Mouse (Mus musculus) neural tube, embryonic 15.5 days (tissue): Measurements from ENCODE around the gene Lrrc32. TPM values are rescaled to one million over a fixed set of nuclear protein-coding genes. Genes with fewer than 3 reads are reported as not detected.

ENCODE experiments used
- ATAC-seq: fragments of 200-750 bp; cut with Nextera tagmentation; 2 replicates; pipeline ENCODE4 v1.8.0; 2017; ENCODE audit warnings: mild to moderate bottlenecking, moderate TSS enrichment, moderate library complexity; ENCODE audit not compliant: low FRiP score
- H3K27ac ChIP-seq: fragments of 300-500 bp; sonication (generic); replicated peaks from 2 replicates; pipeline ENCODE4 v1.5.1; 2015; ENCODE audit warnings: mild to moderate bottlenecking, inconsistent platforms
- H3K27me3 ChIP-seq: fragments of 300-500 bp; sonication (generic); replicated peaks from 2 replicates; pipeline ENCODE4 v1.6.1; 2015; ENCODE audit warnings: inconsistent platforms
- H3K36me3 ChIP-seq: fragments of 300-500 bp; sonication (generic); 2 replicates; pipeline ENCODE4 v1.6.1; 2015; ENCODE audit warnings: inconsistent platforms
- H3K4me1 ChIP-seq: fragments of 300-500 bp; sonication (generic); 2 replicates; pipeline ENCODE4 v1.6.1; 2015; ENCODE audit warnings: inconsistent platforms
- H3K4me2 ChIP-seq: fragments of 300-500 bp; sonication (generic); 2 replicates; pipeline ENCODE4 v1.6.1; 2015; ENCODE audit warnings: inconsistent platforms, mild to moderate bottlenecking, moderate library complexity
- H3K4me3 ChIP-seq: fragments of 300-500 bp; sonication (generic); replicated peaks from 2 replicates; pipeline ENCODE4 v1.5.1; 2015; ENCODE audit warnings: mild to moderate bottlenecking, inconsistent platforms
- H3K9ac ChIP-seq: fragments of 300-500 bp; sonication (generic); replicated peaks from 2 replicates; pipeline ENCODE4 v1.6.1; 2015; ENCODE audit warnings: mild to moderate bottlenecking, inconsistent platforms
- H3K9me3 ChIP-seq: fragments of 300-500 bp; sonication (generic); replicated peaks from 2 replicates; pipeline ENCODE4 v1.6.1; 2016; ENCODE audit warnings: inconsistent platforms
- WGBS: fragments of 180-500 bp; shearing (Covaris S2); methylation state at CpG from one replicate; pipeline ENCODE4 v1.1.7; 2015; ENCODE audit warnings: mixed read lengths; 5-methylcytosine and 5-hydroxymethylcytosine counted together
- polyA plus RNA-seq: library from polyadenylated mRNA; unstranded; fragments of >200 nt; fragmentation: Nextera tagmentation; extraction: Ambion mirVana; gene quantifications from 2 replicates; pipeline ENCODE4 v1.2.1, GENCODE M21; 2015

The Lrrc32 gene
- polyA plus RNA-seq, 1 experiment from 2014 or later: 3.1 TPM

DNA sequence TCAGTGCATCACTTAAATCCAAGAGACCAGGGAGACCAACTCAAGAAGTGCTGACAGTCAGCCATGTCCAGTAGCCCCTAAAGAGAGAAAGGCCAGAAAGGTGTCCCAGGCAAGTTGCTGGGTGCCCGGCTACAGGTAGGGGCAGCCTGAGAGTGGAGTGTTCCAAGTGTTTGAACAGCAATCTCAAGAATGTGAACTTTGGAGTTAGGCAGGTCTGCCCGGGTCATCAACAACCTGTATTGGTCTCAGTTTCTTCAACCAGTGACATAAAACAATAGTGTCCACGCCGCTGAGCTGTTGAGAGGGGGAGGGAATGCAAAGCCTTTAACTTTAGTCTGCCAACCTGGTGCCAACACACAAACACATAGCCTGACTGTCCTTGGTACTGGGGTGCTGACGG is 52.5 kb downstream of the Lrrc32 start:
- no peak overlapping the region for H3K9ac ChIP-seq
- no peaks in the 10 kb centered on the region for H3K9me3 ChIP-seq
- ATAC-seq: no peak
- no peaks in the 10 kb centered on the region for H3K27me3 ChIP-seq
- H3K27ac ChIP-seq: no peak overlapping the region
- no peaks in the 10 kb centered on the region for H3K36me3 ChIP-seq
- H3K4me1 ChIP-seq: peaks cover 11% of the 10 kb centered on the region
- no peak overlapping the region for H3K4me2 ChIP-seq
- H3K4me3 ChIP-seq: no peak overlapping the region
- 92% methylated on average over 5 of the region's 5 CpGs for WGBS

DNA sequence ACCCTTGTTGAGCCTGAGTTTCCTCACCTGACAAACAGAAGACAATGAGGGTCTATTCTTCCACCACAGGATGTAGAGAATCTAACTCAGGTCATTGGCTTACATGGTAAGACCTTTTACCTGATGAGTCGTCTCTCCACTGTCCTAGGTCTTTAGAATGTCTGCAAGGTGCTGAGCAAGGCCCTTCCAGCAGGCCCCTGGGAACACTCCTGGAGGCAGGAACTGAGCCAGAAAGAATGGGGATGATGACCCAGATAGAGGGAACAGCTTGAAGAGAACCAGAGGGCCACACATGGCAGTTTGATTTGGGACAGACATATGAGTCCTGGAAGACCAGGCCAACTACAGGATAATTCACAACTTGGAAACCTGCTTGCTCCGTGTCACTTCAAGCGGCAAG is 53.2 kb downstream of the Lrrc32 start:
- H3K4me2 ChIP-seq: no peak overlapping the region
- no peaks in the 10 kb centered on the region for H3K27me3 ChIP-seq
- H3K9me3 ChIP-seq: no peaks in the 10 kb centered on the region
- ATAC-seq: no peak
- no peak overlapping the region for H3K9ac ChIP-seq
- H3K36me3 ChIP-seq: no peaks in the 10 kb centered on the region
- H3K4me3 ChIP-seq: no peak overlapping the region
- H3K4me1 ChIP-seq: peaks cover 11% of the 10 kb centered on the region
- H3K27ac ChIP-seq: no peak overlapping the region
- 93% methylated on average over 3 of the region's 3 CpGs for WGBS

- Histone ChIP-seq H3K4me3 (no peak overlapping the region), H3K4me2 (no peak overlapping the region), H3K9ac (no peak overlapping the region), H3K9me3 (no peaks in the 10 kb centered on the region), H3K4me1 (peaks cover 9% of the 10 kb centered on the region), H3K27me3 (no peaks in the 10 kb centered on the region), H3K27ac (no peak overlapping the region), H3K36me3 (no peaks in the 10 kb centered on the region)
- WGBS: 62% methylated on average over 6 of the region's 6 CpGs
- no peak for ATAC-seq
Observed at GRCm38 (mm10) chr7:98542731-98543142, 53.7 kb downstream of the Lrrc32 start.

DNA sequence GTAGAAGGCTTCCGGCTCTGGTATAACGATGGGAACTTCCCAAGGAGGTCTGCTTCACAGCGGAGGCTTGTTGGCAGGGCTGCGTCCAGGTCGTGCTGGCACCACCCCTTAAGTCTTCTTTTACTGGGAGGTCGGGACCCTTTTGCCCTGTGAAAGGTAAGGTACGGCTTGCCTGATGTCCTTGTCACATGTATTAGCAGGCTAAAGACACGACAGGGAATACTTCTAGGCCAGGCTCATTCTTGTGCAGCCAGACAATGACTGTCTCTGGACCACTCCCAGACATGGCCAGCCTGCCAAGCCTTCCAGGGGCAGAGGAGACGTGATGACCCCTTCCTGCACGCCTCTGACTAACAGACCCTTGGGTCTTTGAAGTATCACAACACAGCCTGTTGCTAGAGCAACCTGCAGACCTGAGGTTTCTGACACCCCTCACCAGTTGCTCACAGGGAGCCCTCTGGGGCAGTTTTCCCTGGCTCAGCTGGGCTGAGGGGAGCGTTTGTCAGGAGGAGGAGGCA is 54.8 kb downstream of the Lrrc32 start:
- Histone ChIP-seq H3K27ac (no peak overlapping the region), H3K4me1 (peaks cover 4% of the 10 kb centered on the region), H3K9me3 (no peaks in the 10 kb centered on the region), H3K36me3 (no peaks in the 10 kb centered on the region), H3K4me2 (no peak overlapping the region), H3K4me3 (no peak overlapping the region), H3K27me3 (no peaks in the 10 kb centered on the region), H3K9ac (no peak overlapping the region)
- ATAC-seq: 0 out of 2 replicates have a peak, but pooled peaks have one; percentile 35
- 56% methylated on average over 11 of the region's 11 CpGs for WGBS

GRCm38 (mm10) chr7:98544556-98544955 is 55.5 kb downstream of the Lrrc32 start:
- Histone ChIP-seq H3K36me3 (no peaks in the 10 kb centered on the region), H3K27ac (no peak overlapping the region), H3K9ac (no peak overlapping the region), H3K4me3 (no peak overlapping the region), H3K9me3 (no peaks in the 10 kb centered on the region), H3K4me2 (no peak overlapping the region), H3K27me3 (no peaks in the 10 kb centered on the region), H3K4me1 (peaks cover 4% of the 10 kb centered on the region)
- ATAC-seq: no peak
- WGBS: 69% methylated on average over 3 of the region's 3 CpGs

- Histone ChIP-seq H3K27me3 (no peaks in the 10 kb centered on the region), H3K27ac (no peak overlapping the region), H3K4me3 (no peak overlapping the region), H3K4me2 (no peak overlapping the region), H3K9me3 (no peaks in the 10 kb centered on the region), H3K36me3 (no peaks in the 10 kb centered on the region), H3K9ac (no peak overlapping the region), H3K4me1 (peaks cover 6% of the 10 kb centered on the region)
- 48% methylated on average over 3 of the region's 3 CpGs for WGBS
- no peak for ATAC-seq
Observed at GRCm38 (mm10) chr7:98548839-98549238, 59.8 kb downstream of the Lrrc32 start.

GRCm38 (mm10) chr7:98550596-98550995 is 61.5 kb downstream of the Lrrc32 start:
- no peak overlapping the region for H3K27ac ChIP-seq
- H3K27me3 ChIP-seq: no peaks in the 10 kb centered on the region
- H3K36me3 ChIP-seq: no peaks in the 10 kb centered on the region
- no peak for ATAC-seq
- no peak overlapping the region for H3K4me2 ChIP-seq
- H3K4me3 ChIP-seq: no peak overlapping the region
- WGBS: 39% methylated on average over 2 of the region's 2 CpGs
- H3K9ac ChIP-seq: no peak overlapping the region
- no peaks in the 10 kb centered on the region for H3K9me3 ChIP-seq
- H3K4me1 ChIP-seq: 0 out of 2 replicates have a peak, but pooled peaks cover 3% of the 10 kb centered on the region

DNA sequence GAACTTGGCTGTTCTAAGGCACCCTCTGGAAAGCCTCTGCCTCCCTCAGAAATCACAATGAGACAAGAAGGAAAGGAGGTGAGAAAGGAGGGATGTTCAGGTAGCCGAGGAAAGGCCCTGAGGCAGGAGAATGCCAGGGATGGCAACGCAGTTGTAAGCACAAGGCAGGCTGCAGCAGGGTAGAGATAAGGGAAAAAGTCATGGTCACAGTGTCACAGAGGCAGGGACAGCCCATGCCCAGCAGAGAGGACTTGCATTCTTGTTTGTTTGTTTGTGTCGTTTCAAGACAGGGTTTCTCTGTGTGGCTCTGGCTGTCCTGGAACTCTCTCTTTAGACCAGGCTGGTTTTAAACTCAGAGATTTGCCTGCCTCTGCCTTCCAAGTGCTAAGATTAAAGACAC is 62.0 kb downstream of the Lrrc32 start:
- no peaks in the 10 kb centered on the region for H3K36me3 ChIP-seq
- 0 out of 2 replicates have a peak, but pooled peaks cover 3% of the 10 kb centered on the region for H3K4me1 ChIP-seq
- no peaks in the 10 kb centered on the region for H3K9me3 ChIP-seq
- H3K9ac ChIP-seq: no peak overlapping the region
- WGBS: 74% methylated on average over 3 of the region's 3 CpGs
- no peak overlapping the region for H3K27ac ChIP-seq
- no peak overlapping the region for H3K4me3 ChIP-seq
- H3K27me3 ChIP-seq: no peaks in the 10 kb centered on the region
- H3K4me2 ChIP-seq: no peak overlapping the region
- no peak for ATAC-seq

Other genes starting within 250 kb of the Lrrc32 start
- 28.3 and 28.4 TPM in 2 replicates for gene Acer3, start 168.1 kb upstream of the Lrrc32 start, polyA plus RNA-seq
- gene Tsku, start 128.0 kb upstream of the Lrrc32 start, polyA plus RNA-seq: 6.3 and 7.1 TPM in 2 replicates
- gene Gucy2d, start 48.9 kb upstream of the Lrrc32 start, polyA plus RNA-seq: 0.28 and 0.37 TPM in 2 replicates
- gene Emsy, start 167.5 kb downstream of the Lrrc32 start, polyA plus RNA-seq: 25.1 and 31.3 TPM in 2 replicates
- 43.1 and 45.3 TPM in 2 replicates for gene Thap12, start 213.8 kb downstream of the Lrrc32 start, polyA plus RNA-seq